23 mouse cellular contexts compared by ENCODE assay signal in genomic region chr9:107992197-107992596, GRCm38 (mm10). TPM values are rescaled to one million over a fixed set of nuclear protein-coding genes. Genes with fewer than 3 reads are reported as not detected.
DNase-seq lines count a peak whose midpoint lies in the region; ATAC-seq and TF ChIP-seq lines count a peak whose summit lies in the region.
"Had no signal": no experiment of that assay in that cellular context is flagged by ENCODE, and none has a peak within 500 bp of the region (broad histone marks: within the 10 kb centered on the region; RNA-seq: fewer than 3 reads in every experiment).

Gene Cdhr4, plus strand, starts transcription at chr9:107992497.

- H3K4me3 ChIP-seq in kidney, embryonic 16.5 days (ENCODE audit: low read length): no peak within 1 kb of the TSS
- H3K4me3 ChIP-seq in embryonic facial prominence, embryonic 14.5 days (ENCODE audit: low read depth, low read length): no peak within 1 kb of the TSS
- no peak within 1 kb of the TSS for H3K4me3 ChIP-seq in limb, embryonic 14.5 days (replicated peaks; ENCODE audit: low read length)
- H3K4me3 ChIP-seq: gastrocnemius, adult 2 months; heart, embryonic 13.5 days; layer of hippocampus, adult 2 months; midbrain, embryonic 15.5 days; myocyte had no signal

- H3K36me3 ChIP-seq in kidney, embryonic 16.5 days (ENCODE audit: insufficient read depth, low read length): no peaks in the 10 kb centered on the region
- H3K36me3 ChIP-seq in embryonic facial prominence, embryonic 14.5 days (ENCODE audit: control insufficient read depth, insufficient read depth, low read length): no peaks in the 10 kb centered on the region
- H3K36me3 ChIP-seq in limb, embryonic 14.5 days (ENCODE audit: control insufficient read depth, insufficient read depth, low read length): no peaks in the 10 kb centered on the region
- H3K36me3 ChIP-seq: heart, embryonic 13.5 days; midbrain, embryonic 15.5 days had no signal

- no peak for DNase-seq in kidney, adult 8-10 months
- DNase-seq in ZHBTc4 (ENCODE audit: low read depth, low spot score) (peak; percentile 30), MN1 (ENCODE audit: low spot score) (no peak)
- peak; percentile 30 for DNase-seq in embryonic facial prominence, embryonic 14.5 days (ENCODE audit: low spot score)
- peak; percentile 27 for DNase-seq in limb, embryonic 14.5 days (ENCODE audit: low spot score)
- DNase-seq in spleen, postnatal 36 days (ENCODE audit: low spot score in 2 of 2): no peak
- DNase-seq: cerebellum, adult 9-10 months; gastrocnemius, adult 2 months; heart, adult 18-20 months; heart, postnatal 36 days; kidney, postnatal 10 days; right cerebral cortex, postnatal 14 days; spleen, adult 18-20 months; thymus, postnatal 25 days had no signal

- H3K4me1 ChIP-seq in kidney, embryonic 16.5 days (ENCODE audit: insufficient read depth, low read length): no peaks in the 10 kb centered on the region
- H3K4me1 ChIP-seq in embryonic facial prominence, embryonic 14.5 days (ENCODE audit: control insufficient read depth, insufficient read depth, low read length): no peaks in the 10 kb centered on the region
- peaks cover 5% of the 10 kb centered on the region; the same call in 1 of the 2 replicates for H3K4me1 ChIP-seq in limb, embryonic 14.5 days (ENCODE audit: control insufficient read depth, insufficient read depth, low read length)
- H3K4me1 ChIP-seq: midbrain, embryonic 15.5 days had no signal

- H3K27ac ChIP-seq in kidney, embryonic 16.5 days (ENCODE audit: low read length): no peak within 1 kb of the TSS
- H3K27ac ChIP-seq in embryonic facial prominence, embryonic 14.5 days (replicated peaks; ENCODE audit: low read depth, low read length): no peak within 1 kb of the TSS
- peak within 1 kb of the TSS; percentile 48; the same call in 1 of the 2 replicates for H3K27ac ChIP-seq in limb, embryonic 14.5 days (replicated peaks; ENCODE audit: low read depth, low read length)
- H3K27ac ChIP-seq: gastrocnemius, adult 2 months; heart, embryonic 13.5 days; hindbrain, embryonic 14.5 days; layer of hippocampus, adult 2 months; liver, embryonic 14.5 days; midbrain, embryonic 15.5 days had no signal

- WGBS in kidney, embryonic 16.5 days: 64% methylated on average over 2 of the region's 2 CpGs
- 33% methylated on average over 2 of the region's 2 CpGs for WGBS in embryonic facial prominence, embryonic 14.5 days
- WGBS in limb, embryonic 14.5 days: 24% methylated on average over 2 of the region's 2 CpGs

- no peak for ATAC-seq in kidney, embryonic 16.5 days (ENCODE audit: low FRiP score, low TSS enrichment)
- no peak for ATAC-seq in embryonic facial prominence, embryonic 14.5 days (ENCODE audit: low read depth)
- ATAC-seq in limb, embryonic 14.5 days (ENCODE audit: low FRiP score, low read depth): no peak
- ATAC-seq: intestine, embryonic 16.5 days; midbrain, embryonic 15.5 days had no signal

- no peak within 1 kb of the TSS for H3K4me2 ChIP-seq in kidney, embryonic 16.5 days (replicated peaks; ENCODE audit: low read depth, low read length)
- H3K4me2 ChIP-seq in embryonic facial prominence, embryonic 14.5 days (ENCODE audit: low read depth, low read length): no peak within 1 kb of the TSS
- H3K4me2 ChIP-seq in limb, embryonic 14.5 days (replicated peaks; ENCODE audit: low read depth, low read length, severe bottlenecking): no peak within 1 kb of the TSS
- H3K4me2 ChIP-seq: heart, embryonic 13.5 days; hindbrain, embryonic 14.5 days; midbrain, embryonic 15.5 days had no signal

- H3K9ac ChIP-seq in kidney, embryonic 16.5 days (replicated peaks; ENCODE audit: low read length): no peak within 1 kb of the TSS
- no peak within 1 kb of the TSS for H3K9ac ChIP-seq in embryonic facial prominence, embryonic 14.5 days (ENCODE audit: low read depth, low read length)
- no peak within 1 kb of the TSS for H3K9ac ChIP-seq in limb, embryonic 14.5 days (ENCODE audit: low read depth, low read length, severe bottlenecking)
- H3K9ac ChIP-seq: heart, embryonic 13.5 days; hindbrain, embryonic 14.5 days; liver, embryonic 14.5 days; midbrain, embryonic 15.5 days had no signal

- no peaks in the 10 kb centered on the region for H3K9me3 ChIP-seq in kidney, embryonic 16.5 days (ENCODE audit: low read length)
- no peaks in the 10 kb centered on the region for H3K9me3 ChIP-seq in embryonic facial prominence, embryonic 14.5 days (ENCODE audit: control insufficient read depth, low read length)
- H3K9me3 ChIP-seq in limb, embryonic 14.5 days (ENCODE audit: control insufficient read depth, low read length): no peaks in the 10 kb centered on the region
- H3K9me3 ChIP-seq: heart, embryonic 13.5 days; midbrain, embryonic 15.5 days had no signal

- no peaks in the 10 kb centered on the region; the same call in 1 of the 2 replicates for H3K27me3 ChIP-seq in kidney, embryonic 16.5 days (ENCODE audit: insufficient read depth, low read length)
- no peaks in the 10 kb centered on the region for H3K27me3 ChIP-seq in embryonic facial prominence, embryonic 14.5 days (replicated peaks; ENCODE audit: control insufficient read depth, insufficient read depth, low read length)
- H3K27me3 ChIP-seq in limb, embryonic 14.5 days (ENCODE audit: control insufficient read depth, insufficient read depth, low read length): no peaks in the 10 kb centered on the region
- H3K27me3 ChIP-seq: CH12.LX; heart, embryonic 13.5 days; midbrain, embryonic 15.5 days had no signal

- no peak for TF ChIP-seq POLR2A in limb, embryonic 14.5 days (IDR thresholded peaks at IDR 0.05; ENCODE audit: borderline replicate concordance, extremely low read depth, insufficient read depth, insufficient read length)

RNA-seq across cellular contexts. Expression of gene Cdhr4, which starts in this region (rescaled TPM):
- 10.5 and 11.8 TPM in 2 replicates for polyA plus RNA-seq in kidney, embryonic 16.5 days (2015; fragmentation: Nextera tagmentation; extraction: Ambion mirVana)
- 8.6 and 12.5 TPM in 2 replicates for polyA plus RNA-seq in embryonic facial prominence, embryonic 14.5 days (2014; fragmentation: Nextera tagmentation; extraction: Ambion mirVana)
- 63.3 and 98.3 TPM in 2 replicates for polyA plus RNA-seq in limb, embryonic 14.5 days (2012; rRNA removed)
- polyA plus RNA-seq in limb, embryonic 14.5 days (2014; fragmentation: Nextera tagmentation; extraction: Ambion mirVana): 13.0 and 20.6 TPM in 2 replicates
- polyA plus RNA-seq: myocyte had no signal

Comparison
In these comparisons a context has a peak if more than half of its experiments do, and no peak if none do; other contexts are left out.
1. DNase-seq: peak in ZHBTc4 (single experiment), embryonic facial prominence, embryonic 14.5 days (single experiment) and limb, embryonic 14.5 days (single experiment); none in kidney, adult 8-10 months (0 of 2), spleen, postnatal 36 days (0 of 2) and MN1 (single experiment).